Mouse (Mus musculus): Measurements from ENCODE around the gene Tlx2. TPM values are rescaled to one million over a fixed set of nuclear protein-coding genes. Genes with fewer than 3 reads are reported as not detected.
A peak's percentile ranks its signal among the peaks of the same experiment; 100 is the strongest.

The Tlx2 gene
- polyA plus RNA-seq, 1 experiment from 2014 or later = 8.4 TPM

DNA sequence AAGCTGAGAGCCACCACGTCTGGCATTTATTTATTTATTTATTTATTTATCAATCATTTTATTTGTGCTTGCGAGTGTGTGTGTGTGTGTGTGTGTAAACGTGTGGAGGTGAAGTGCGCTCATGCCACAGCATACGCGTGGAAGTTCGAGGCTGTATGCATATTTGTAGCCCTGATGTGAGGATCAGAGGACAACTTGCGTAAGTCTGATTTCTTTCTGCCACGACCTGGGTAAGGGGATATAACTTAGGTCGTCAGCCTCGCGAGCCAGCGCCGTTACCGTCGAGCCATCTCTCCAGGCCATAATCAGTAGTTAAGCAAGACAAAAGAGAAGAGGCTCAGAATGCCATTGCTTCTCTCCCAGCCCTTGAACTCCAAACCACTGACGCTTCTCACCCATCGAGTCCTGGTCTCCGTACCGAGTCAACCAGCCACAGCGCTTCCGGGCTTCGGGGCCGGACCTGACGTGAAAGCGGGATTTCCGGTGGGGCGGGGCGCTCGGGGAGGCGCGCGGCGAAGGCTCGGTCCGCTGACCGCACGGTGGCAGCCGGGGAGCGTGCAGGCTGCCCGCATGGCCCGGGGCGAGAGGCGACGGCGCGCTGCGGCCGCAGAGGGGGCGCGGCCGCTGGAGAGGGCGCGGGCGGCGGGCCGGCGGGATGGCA is 45.0 kb upstream of the Tlx2 start, which contains the start of gene Mogs:
Gene Mogs, plus strand, starts transcription at position 486 of the 661 bp plus-strand sequence.
- peak within 1 kb of the TSS; percentile 94 for H3K4me2 ChIP-seq (replicated peaks; ENCODE audit: low read depth, low read length)
- peak within 1 kb of the TSS; percentile 71 for H3K9ac ChIP-seq (replicated peaks; ENCODE audit: low read depth, low read length)
- H3K4me1 ChIP-seq (ENCODE audit: control insufficient read depth, insufficient read depth, low read length) = peaks cover 22% of the 10 kb centered on the region
- peak; percentile 93 for ATAC-seq (ENCODE audit: insufficient number of reproducible peaks, insufficient read depth, low FRiP score, low read depth)
- H3K9me3 ChIP-seq (ENCODE audit: control insufficient read depth, low read depth, low read length) = no peaks in the 10 kb centered on the region
- peaks cover 25% of the 10 kb centered on the region for H3K36me3 ChIP-seq (ENCODE audit: control insufficient read depth, insufficient read depth, low read length)
- WGBS = under 1% methylated on average over 57 of the region's 58 CpGs
- H3K27ac ChIP-seq (ENCODE audit: low read length) = peak within 1 kb of the TSS; percentile 77
- no peaks in the 10 kb centered on the region for H3K27me3 ChIP-seq (ENCODE audit: control insufficient read depth, insufficient read depth, low read length)
- peak within 1 kb of the TSS; percentile 65 for H3K4me3 ChIP-seq (ENCODE audit: low read depth, low read length)

DNA sequence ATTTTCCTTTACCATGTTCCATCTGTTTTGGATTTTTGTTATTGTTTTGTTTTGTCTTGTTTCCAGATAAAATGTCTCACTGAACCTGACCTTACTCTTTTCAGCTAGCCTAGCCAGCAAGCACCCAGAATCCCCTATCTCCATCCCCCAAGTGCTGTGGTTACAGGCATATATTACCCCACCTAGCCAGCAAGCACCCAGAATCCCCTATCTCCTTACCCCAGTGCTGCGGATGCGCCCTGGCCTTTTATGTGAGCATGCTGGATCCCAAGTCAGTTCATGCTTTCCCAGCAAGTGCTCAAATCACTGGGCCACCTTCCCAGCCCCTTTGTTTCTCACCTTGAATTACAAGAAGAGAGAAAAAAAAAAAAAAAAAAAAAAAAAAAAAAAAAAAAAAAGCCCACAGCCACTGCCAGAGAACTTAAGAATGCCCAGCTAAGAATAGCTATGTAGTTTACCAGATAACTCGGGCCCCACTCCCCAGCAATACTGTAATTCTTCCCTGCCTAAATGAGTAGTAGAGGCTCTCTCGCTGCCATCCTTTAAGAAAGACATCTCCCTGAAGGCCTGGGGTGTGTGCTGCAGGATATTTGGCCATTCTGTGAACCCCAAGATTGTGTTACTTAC is 41.5 kb upstream of the Tlx2 start:
- Histone ChIP-seq H3K36me3 (ENCODE audit: control insufficient read depth, insufficient read depth, low read length) (peaks cover 4% of the 10 kb centered on the region; the same call in 1 of the 2 replicates), H3K27ac (ENCODE audit: low read length) (no peak overlapping the region), H3K4me2 (replicated peaks; ENCODE audit: low read depth, low read length) (no peak overlapping the region), H3K4me1 (ENCODE audit: control insufficient read depth, insufficient read depth, low read length) (peaks cover 26% of the 10 kb centered on the region), H3K9ac (replicated peaks; ENCODE audit: low read depth, low read length) (no peak overlapping the region), H3K27me3 (ENCODE audit: control insufficient read depth, insufficient read depth, low read length) (no peaks in the 10 kb centered on the region), H3K9me3 (ENCODE audit: control insufficient read depth, low read depth, low read length) (no peaks in the 10 kb centered on the region), H3K4me3 (ENCODE audit: low read depth, low read length) (no peak overlapping the region)
- ATAC-seq (ENCODE audit: insufficient number of reproducible peaks, insufficient read depth, low FRiP score, low read depth) = no peak
- WGBS = 87% methylated on average over 4 of the region's 4 CpGs

DNA sequence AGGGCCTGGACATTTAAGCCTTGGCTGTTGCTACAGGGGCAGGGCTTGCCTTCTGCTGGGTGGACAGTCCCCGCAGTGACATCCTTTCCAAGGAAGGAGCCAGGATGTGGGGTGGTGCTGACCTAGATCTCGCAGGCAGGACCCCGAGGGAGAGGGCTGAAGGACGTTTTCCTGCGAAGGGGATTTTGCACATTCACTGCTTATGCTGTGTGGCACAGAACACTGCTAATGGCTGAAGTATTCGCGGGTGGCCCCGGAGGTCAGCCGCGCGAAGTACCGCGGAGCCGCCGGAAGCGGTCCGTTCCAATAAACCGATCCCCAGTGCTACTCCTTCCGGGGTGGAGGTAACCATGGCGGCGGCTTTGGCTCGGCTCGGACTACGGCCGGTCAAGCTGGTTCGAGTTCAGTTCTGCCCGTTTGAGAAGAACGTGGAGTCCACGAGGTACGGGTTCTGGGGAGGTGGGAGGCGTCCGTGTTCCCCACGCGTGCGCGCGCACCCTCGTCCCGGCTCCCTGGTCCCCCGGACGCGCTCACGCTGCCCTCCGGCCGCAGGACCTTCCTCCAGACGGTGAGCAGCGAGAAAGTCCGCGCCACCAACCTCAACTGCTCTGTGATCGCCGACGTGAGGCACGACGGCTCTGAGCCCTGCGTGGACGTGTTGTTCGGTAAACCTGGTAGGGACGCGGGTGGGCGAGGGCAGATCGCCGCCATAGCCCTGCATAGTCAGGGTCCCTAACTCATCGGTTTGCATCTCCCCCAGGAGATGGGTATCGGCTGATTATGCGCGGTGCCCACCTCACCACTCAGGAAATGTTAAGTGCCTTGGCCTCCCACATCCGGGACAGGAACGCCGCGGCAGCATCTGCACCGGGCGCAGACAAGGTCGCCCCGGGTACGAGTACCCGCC is 38.9 kb upstream of the Tlx2 start, which contains the start of gene Mrpl53:
Gene Mrpl53, plus strand, starts transcription at position 279 of the 907 bp plus-strand sequence.
- Histone ChIP-seq H3K27ac (ENCODE audit: low read length) (peak within 1 kb of the TSS; percentile 78), H3K4me1 (ENCODE audit: control insufficient read depth, insufficient read depth, low read length) (peaks cover 17% of the 10 kb centered on the region), H3K9me3 (ENCODE audit: control insufficient read depth, low read depth, low read length) (no peaks in the 10 kb centered on the region), H3K9ac (replicated peaks; ENCODE audit: low read depth, low read length) (peak within 1 kb of the TSS; percentile 94), H3K36me3 (ENCODE audit: control insufficient read depth, insufficient read depth, low read length) (peaks cover 4% of the 10 kb centered on the region; the same call in 1 of the 2 replicates), H3K4me3 (ENCODE audit: low read depth, low read length) (peak within 1 kb of the TSS; percentile 96), H3K4me2 (replicated peaks; ENCODE audit: low read depth, low read length) (peak within 1 kb of the TSS; percentile 87), H3K27me3 (ENCODE audit: control insufficient read depth, insufficient read depth, low read length) (no peaks in the 10 kb centered on the region)
- WGBS = under 1% methylated on average over 76 of the region's 76 CpGs
- peak; percentile 83 for ATAC-seq (ENCODE audit: insufficient number of reproducible peaks, insufficient read depth, low FRiP score, low read depth)

DNA sequence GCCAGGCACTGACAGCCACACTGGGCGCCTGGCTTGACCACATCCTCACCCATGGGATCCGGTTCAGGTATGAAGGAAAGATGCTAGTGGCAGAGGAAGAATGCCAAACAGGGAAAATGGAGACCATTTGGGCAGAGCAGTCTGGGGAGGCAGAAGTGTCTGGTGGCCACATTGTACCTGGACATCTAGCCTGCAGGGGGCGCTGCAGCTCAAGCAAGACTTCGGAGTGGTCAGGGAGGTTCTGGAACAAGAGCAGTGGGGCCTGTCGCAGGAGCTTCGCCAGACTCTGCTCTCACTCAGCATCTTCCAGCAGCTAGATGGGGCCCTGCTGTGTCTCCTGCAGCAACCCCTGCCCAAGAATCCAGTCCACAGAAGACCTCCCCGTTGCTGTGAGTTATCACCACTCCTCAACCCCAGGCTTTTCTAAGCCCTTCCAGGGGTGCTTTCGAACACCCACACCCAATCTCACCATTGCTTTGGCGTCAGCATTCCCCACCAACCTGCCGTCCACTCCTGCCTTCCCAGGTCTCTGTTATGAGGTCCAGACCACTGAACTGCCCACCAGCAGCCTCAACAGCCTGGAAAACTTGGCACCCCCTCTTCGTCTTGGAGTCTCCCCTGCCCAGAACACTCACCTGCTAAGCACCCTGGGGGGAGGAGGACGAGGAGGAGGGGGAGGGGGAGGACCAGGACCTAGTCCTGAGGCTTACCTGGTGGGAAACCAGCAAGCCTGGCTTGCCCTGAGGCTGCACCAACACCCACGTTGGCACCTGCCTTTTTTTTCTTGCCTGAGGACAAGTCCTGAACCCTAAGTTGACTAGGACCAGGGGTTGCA is 37.7 kb upstream of the Tlx2 start:
- 36% methylated on average over 13 of the region's 13 CpGs for WGBS
- 0 out of 2 replicates have a peak, but pooled peaks have one; percentile 31 for ATAC-seq (ENCODE audit: insufficient number of reproducible peaks, insufficient read depth, low FRiP score, low read depth)
- peaks cover 22% of the 10 kb centered on the region for H3K4me1 ChIP-seq (ENCODE audit: control insufficient read depth, insufficient read depth, low read length)
- H3K27ac ChIP-seq (ENCODE audit: low read length) = no peak overlapping the region
- H3K4me2 ChIP-seq (replicated peaks; ENCODE audit: low read depth, low read length) = peak overlapping the region; percentile 87
- no peaks in the 10 kb centered on the region for H3K27me3 ChIP-seq (ENCODE audit: control insufficient read depth, insufficient read depth, low read length)
- H3K9ac ChIP-seq (replicated peaks; ENCODE audit: low read depth, low read length) = peak overlapping the region; percentile 94; the same call in 1 of the 2 replicates
- peaks cover 4% of the 10 kb centered on the region; the same call in 1 of the 2 replicates for H3K36me3 ChIP-seq (ENCODE audit: control insufficient read depth, insufficient read depth, low read length)
- no peaks in the 10 kb centered on the region for H3K9me3 ChIP-seq (ENCODE audit: control insufficient read depth, low read depth, low read length)
- peak overlapping the region; percentile 96; the same call in 1 of the 2 replicates for H3K4me3 ChIP-seq (ENCODE audit: low read depth, low read length)

DNA sequence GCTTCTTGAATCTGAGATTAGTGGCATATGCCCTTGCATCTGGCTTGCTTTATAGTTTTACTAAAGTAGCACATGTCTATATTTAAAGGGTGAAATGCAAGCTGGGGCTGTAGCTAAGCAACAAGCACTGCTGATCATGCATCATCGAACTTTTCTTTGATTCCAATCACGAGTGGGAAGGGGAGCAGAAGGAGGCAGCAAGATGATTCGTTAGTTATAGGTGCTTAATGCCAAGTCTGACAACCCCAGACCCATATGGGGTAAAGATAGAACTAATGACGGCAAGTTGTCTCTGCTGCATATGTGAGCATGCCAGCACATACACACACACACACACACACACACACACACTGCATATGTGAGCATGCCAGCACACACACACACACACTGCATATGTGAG is 34.1 kb upstream of the Tlx2 start:
- Histone ChIP-seq H3K27me3 (ENCODE audit: control insufficient read depth, insufficient read depth, low read length) (no peaks in the 10 kb centered on the region), H3K27ac (ENCODE audit: low read length) (no peak overlapping the region), H3K4me2 (replicated peaks; ENCODE audit: low read depth, low read length) (no peak overlapping the region), H3K4me3 (ENCODE audit: low read depth, low read length) (no peak overlapping the region), H3K9me3 (ENCODE audit: control insufficient read depth, low read depth, low read length) (no peaks in the 10 kb centered on the region), H3K36me3 (ENCODE audit: control insufficient read depth, insufficient read depth, low read length) (no peaks in the 10 kb centered on the region), H3K9ac (replicated peaks; ENCODE audit: low read depth, low read length) (no peak overlapping the region), H3K4me1 (ENCODE audit: control insufficient read depth, insufficient read depth, low read length) (peaks cover 19% of the 10 kb centered on the region)
- ATAC-seq (ENCODE audit: insufficient number of reproducible peaks, insufficient read depth, low FRiP score, low read depth) = no peak
- 78% methylated on average over 4 of the region's 4 CpGs for WGBS

DNA sequence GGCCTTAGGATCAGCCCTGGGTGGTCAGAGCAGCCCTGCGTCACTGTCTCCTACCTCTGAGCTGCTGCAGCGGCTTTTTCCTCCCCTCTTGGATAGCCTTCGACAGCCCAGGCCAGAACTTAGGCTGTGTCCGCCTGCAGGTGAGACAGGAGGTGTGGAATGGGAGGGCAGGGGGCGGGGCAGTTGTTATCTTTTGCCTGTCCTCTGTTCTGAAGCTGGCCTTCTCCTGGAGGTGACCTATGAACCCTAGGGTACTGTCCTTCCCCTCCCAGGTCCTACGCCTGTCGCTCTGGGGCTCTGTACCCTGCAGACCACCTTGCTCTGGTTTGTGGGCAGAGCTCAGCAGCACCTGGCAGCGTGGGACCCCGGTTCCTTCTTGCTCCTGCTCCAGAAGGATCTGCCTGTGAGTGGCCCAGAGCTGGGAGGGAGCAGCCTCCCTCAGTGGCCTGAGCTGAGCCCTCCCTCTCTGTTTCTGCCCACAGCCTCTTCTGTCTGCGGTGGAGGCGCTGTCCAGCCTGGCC is 33.1 kb upstream of the Tlx2 start:
- H3K4me2 ChIP-seq (replicated peaks; ENCODE audit: low read depth, low read length) = 0 out of 2 replicates have a peak overlapping the region, but pooled peaks have one; percentile 91
- H3K9ac ChIP-seq (replicated peaks; ENCODE audit: low read depth, low read length) = no peak overlapping the region
- H3K9me3 ChIP-seq (ENCODE audit: control insufficient read depth, low read depth, low read length) = no peaks in the 10 kb centered on the region
- H3K4me1 ChIP-seq (ENCODE audit: control insufficient read depth, insufficient read depth, low read length) = peaks cover 15% of the 10 kb centered on the region
- 35% methylated on average over 11 of the region's 11 CpGs for WGBS
- no peaks in the 10 kb centered on the region for H3K27me3 ChIP-seq (ENCODE audit: control insufficient read depth, insufficient read depth, low read length)
- H3K4me3 ChIP-seq (ENCODE audit: low read depth, low read length) = no peak overlapping the region
- ATAC-seq (ENCODE audit: insufficient number of reproducible peaks, insufficient read depth, low FRiP score, low read depth) = no peak
- no peak overlapping the region for H3K27ac ChIP-seq (ENCODE audit: low read length)
- H3K36me3 ChIP-seq (ENCODE audit: control insufficient read depth, insufficient read depth, low read length) = no peaks in the 10 kb centered on the region

DNA sequence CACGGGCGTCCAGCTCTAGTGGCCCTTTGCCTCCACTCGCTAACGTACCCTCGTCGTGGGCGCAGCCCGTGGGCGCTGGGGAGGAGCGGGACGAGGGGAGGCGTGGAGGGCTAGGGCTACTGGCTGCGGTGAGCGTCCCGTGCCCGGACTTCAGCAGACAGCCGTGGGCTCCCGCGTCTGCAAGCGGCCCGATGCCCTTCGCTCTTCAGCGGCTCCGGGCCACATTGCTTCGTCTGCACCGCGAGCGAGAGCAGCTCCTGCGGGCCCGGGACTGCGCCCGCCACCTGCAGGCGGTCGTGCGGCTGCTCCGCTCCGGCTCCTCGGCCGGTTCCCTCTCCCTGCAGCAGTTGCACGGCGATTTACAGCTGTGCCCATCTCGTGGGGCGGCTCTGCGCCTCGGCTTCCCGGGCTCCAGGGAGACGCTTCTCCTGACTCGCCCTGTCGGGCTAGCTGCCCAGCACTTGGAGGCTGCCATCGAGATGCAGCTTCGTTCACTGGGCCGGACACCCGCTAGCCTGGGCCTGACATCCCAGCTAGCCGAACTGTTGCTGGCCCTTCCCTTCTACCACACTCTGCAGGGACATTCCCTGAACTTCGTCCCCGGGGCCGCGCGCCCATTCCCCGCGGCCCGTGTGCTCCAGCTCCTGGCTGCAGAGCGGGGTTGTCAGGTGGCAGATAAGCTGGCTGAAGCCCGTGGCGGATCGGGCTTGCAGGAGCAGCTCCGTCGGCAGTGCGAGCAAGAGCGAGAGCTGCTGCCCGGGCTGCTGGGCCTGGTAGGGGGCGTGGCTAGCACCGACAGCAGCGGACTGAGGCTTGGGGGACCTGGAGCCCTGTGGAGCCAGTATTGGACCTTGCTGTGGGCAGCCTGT is 31.8 kb upstream of the Tlx2 start:
- Histone ChIP-seq H3K9ac (replicated peaks; ENCODE audit: low read depth, low read length) (peak overlapping the region; percentile 57), H3K4me3 (ENCODE audit: low read depth, low read length) (peak overlapping the region; percentile 72), H3K4me1 (ENCODE audit: control insufficient read depth, insufficient read depth, low read length) (peaks cover 10% of the 10 kb centered on the region; the same call in 1 of the 2 replicates), H3K9me3 (ENCODE audit: control insufficient read depth, low read depth, low read length) (no peaks in the 10 kb centered on the region), H3K27ac (ENCODE audit: low read length) (peak overlapping the region; percentile 81), H3K4me2 (replicated peaks; ENCODE audit: low read depth, low read length) (peak overlapping the region; percentile 91), H3K27me3 (ENCODE audit: control insufficient read depth, insufficient read depth, low read length) (no peaks in the 10 kb centered on the region), H3K36me3 (ENCODE audit: control insufficient read depth, insufficient read depth, low read length) (no peaks in the 10 kb centered on the region)
- ATAC-seq (ENCODE audit: insufficient number of reproducible peaks, insufficient read depth, low FRiP score, low read depth) = peak; percentile 80
- under 1% methylated on average over 74 of the region's 74 CpGs for WGBS

Data from stomach, embryonic 14.5 days (tissue).